Mouse (Mus musculus): ENCODE measurements around the gene Gcc1. TPM values are rescaled to one million over a fixed set of nuclear protein-coding genes. Genes with fewer than 3 reads are reported as not detected.

Gene Gcc1
- 7.2 and 9.7 TPM in 2 replicates for polyA plus RNA-seq (2014; fragmentation: Nextera tagmentation; extraction: Ambion mirVana)

GRCm38 (mm10) chr6:28428290-28428689, at the start of gene Gcc1:
Gene Gcc1 (minus strand): TSS chr6:28428390.
- no peak within 1 kb of the TSS for H3K4me2 ChIP-seq (ENCODE audit: low read length)
- 85% methylated on average over 3 of the region's 3 CpGs for WGBS
- no peaks in the 10 kb centered on the region for H3K9me3 ChIP-seq (replicated peaks; ENCODE audit: control insufficient read depth, low read length)

GRCm38 (mm10) chr6:28474839-28475238, 46.6 kb upstream of the Gcc1 start, which contains the start of gene Snd1:
Gene Snd1 (plus strand): TSS chr6:28475139.
- 86% methylated on average over 5 of the region's 5 CpGs for WGBS
- no peak within 1 kb of the TSS for H3K27ac ChIP-seq (ENCODE audit: low read depth, low read length)
- DNase-seq (ENCODE audit: low spot score) (no peak), ATAC-seq (no peak)
- H3K9ac ChIP-seq (ENCODE audit: low read length), result no peak within 1 kb of the TSS
- no peak within 1 kb of the TSS for H3K4me2 ChIP-seq (ENCODE audit: low read length)
- no peaks in the 10 kb centered on the region for H3K9me3 ChIP-seq (replicated peaks; ENCODE audit: control insufficient read depth, low read length)
- no peaks in the 10 kb centered on the region for H3K36me3 ChIP-seq (ENCODE audit: control insufficient read depth, insufficient read depth, low read length)
- H3K4me1 ChIP-seq (ENCODE audit: control insufficient read depth, insufficient read depth, low read length), result peaks cover 4% of the 10 kb centered on the region
- no peaks in the 10 kb centered on the region for H3K27me3 ChIP-seq (replicated peaks; ENCODE audit: control insufficient read depth, insufficient read depth, low read length)
- no peak within 1 kb of the TSS for H3K4me3 ChIP-seq (ENCODE audit: low read depth, low read length)

More at GRCm38 (mm10) chr6:28428290-28428689, at the start of gene Gcc1:
- peaks cover 10% of the 10 kb centered on the region for H3K4me1 ChIP-seq (ENCODE audit: control insufficient read depth, insufficient read depth, low read length)
- H3K27me3 ChIP-seq (replicated peaks; ENCODE audit: control insufficient read depth, insufficient read depth, low read length), result no peaks in the 10 kb centered on the region
- no peak within 1 kb of the TSS for H3K4me3 ChIP-seq (ENCODE audit: low read depth, low read length)
- no peak for DNase-seq (ENCODE audit: low spot score)
- H3K36me3 ChIP-seq (ENCODE audit: control insufficient read depth, insufficient read depth, low read length), result peaks cover 18% of the 10 kb centered on the region
- H3K9ac ChIP-seq (ENCODE audit: low read length), result no peak within 1 kb of the TSS
- ATAC-seq, result no peak
- no peak within 1 kb of the TSS for H3K27ac ChIP-seq (ENCODE audit: low read depth, low read length)

- peaks cover 2% of the 10 kb centered on the region for H3K4me1 ChIP-seq (ENCODE audit: control insufficient read depth, insufficient read depth, low read length)
- H3K27me3 ChIP-seq (replicated peaks; ENCODE audit: control insufficient read depth, insufficient read depth, low read length), result no peaks in the 10 kb centered on the region
- H3K27ac ChIP-seq (ENCODE audit: low read depth, low read length), result no peak overlapping the region
- DNase-seq (ENCODE audit: low spot score), result no peak
- 90% methylated on average over 4 of the region's 4 CpGs for WGBS
- no peak overlapping the region for H3K4me3 ChIP-seq (ENCODE audit: low read depth, low read length)
- H3K9ac ChIP-seq (ENCODE audit: low read length), result no peak overlapping the region
- ATAC-seq, result no peak
- H3K36me3 ChIP-seq (ENCODE audit: control insufficient read depth, insufficient read depth, low read length), result no peaks in the 10 kb centered on the region
- no peak overlapping the region for H3K4me2 ChIP-seq (ENCODE audit: low read length)
- no peaks in the 10 kb centered on the region for H3K9me3 ChIP-seq (replicated peaks; ENCODE audit: control insufficient read depth, low read length)
Observed at GRCm38 (mm10) chr6:28474211-28474610, 46.0 kb upstream of the Gcc1 start.

- H3K9me3 ChIP-seq (replicated peaks; ENCODE audit: control insufficient read depth, low read length), result no peaks in the 10 kb centered on the region
- WGBS, result 83% methylated on average over 9 of the region's 9 CpGs
- H3K4me3 ChIP-seq (ENCODE audit: low read depth, low read length), result no peak overlapping the region
- H3K36me3 ChIP-seq (ENCODE audit: control insufficient read depth, insufficient read depth, low read length), result no peaks in the 10 kb centered on the region
- H3K4me2 ChIP-seq (ENCODE audit: low read length), result no peak overlapping the region
- ATAC-seq, result no peak
- H3K27ac ChIP-seq (ENCODE audit: low read depth, low read length), result no peak overlapping the region
- no peaks in the 10 kb centered on the region for H3K4me1 ChIP-seq (ENCODE audit: control insufficient read depth, insufficient read depth, low read length)
- no peak overlapping the region for H3K9ac ChIP-seq (ENCODE audit: low read length)
- no peak for DNase-seq (ENCODE audit: low spot score)
- no peaks in the 10 kb centered on the region for H3K27me3 ChIP-seq (replicated peaks; ENCODE audit: control insufficient read depth, insufficient read depth, low read length)
Observed at GRCm38 (mm10) chr6:28471284-28472035, 43.3 kb upstream of the Gcc1 start.

DNA sequence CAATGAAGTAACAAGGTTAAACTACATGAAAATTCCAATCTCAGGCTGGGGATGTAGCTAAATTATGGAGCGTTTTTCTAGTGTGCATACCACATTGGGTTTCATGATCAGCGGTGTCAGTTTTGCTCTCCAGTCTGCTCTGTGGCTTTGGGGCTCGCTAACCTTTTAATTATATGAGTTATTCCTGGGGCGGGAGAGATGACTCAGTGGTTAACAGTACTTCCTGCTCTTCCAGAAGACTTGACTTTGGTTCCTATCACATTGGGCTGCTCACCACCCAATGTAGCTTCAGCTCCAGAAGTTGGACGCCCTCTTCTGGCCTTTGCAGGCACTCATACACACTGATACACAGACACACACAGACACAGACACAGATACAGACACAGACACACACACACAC, 42.4 kb upstream of the Gcc1 start:
- Histone ChIP-seq H3K27ac (ENCODE audit: low read depth, low read length) (no peak overlapping the region), H3K4me1 (ENCODE audit: control insufficient read depth, insufficient read depth, low read length) (no peaks in the 10 kb centered on the region), H3K9me3 (replicated peaks; ENCODE audit: control insufficient read depth, low read length) (no peaks in the 10 kb centered on the region), H3K36me3 (ENCODE audit: control insufficient read depth, insufficient read depth, low read length) (no peaks in the 10 kb centered on the region), H3K27me3 (replicated peaks; ENCODE audit: control insufficient read depth, insufficient read depth, low read length) (no peaks in the 10 kb centered on the region), H3K4me3 (ENCODE audit: low read depth, low read length) (no peak overlapping the region), H3K4me2 (ENCODE audit: low read length) (no peak overlapping the region), H3K9ac (ENCODE audit: low read length) (no peak overlapping the region)
- 84% methylated on average over 5 of the region's 5 CpGs for WGBS
- DNase-seq (ENCODE audit: low spot score) (no peak), ATAC-seq (no peak)

DNA sequence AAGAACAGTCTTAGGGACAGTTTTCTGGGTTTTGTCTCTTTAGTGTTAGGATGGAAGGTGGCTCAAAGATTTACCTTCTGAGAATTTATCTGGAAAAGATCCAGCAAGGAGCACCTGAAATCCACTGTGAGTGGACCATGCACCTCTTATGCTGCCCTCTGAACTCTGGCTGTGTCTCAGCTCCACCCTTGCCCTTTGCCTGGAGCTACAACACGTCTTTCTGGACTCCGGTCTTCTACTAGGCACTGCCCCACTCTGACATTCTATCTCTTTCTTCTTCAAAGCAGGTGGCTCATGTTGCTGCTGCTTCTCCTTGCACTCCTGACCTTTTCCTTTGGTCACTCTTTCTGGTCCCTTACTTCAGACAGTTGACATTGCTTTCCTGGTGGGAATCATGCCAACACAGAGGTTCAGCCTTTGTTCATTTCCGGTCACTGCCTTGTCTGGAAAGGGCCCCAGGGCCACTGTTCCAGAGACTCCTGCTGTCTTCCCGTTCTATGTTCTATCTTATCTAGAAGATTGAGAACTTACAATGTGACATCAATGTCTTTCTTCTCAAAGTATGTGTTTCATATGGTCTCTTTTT, 41.9 kb upstream of the Gcc1 start:
- no peak overlapping the region for H3K27ac ChIP-seq (ENCODE audit: low read depth, low read length)
- DNase-seq (ENCODE audit: low spot score), result no peak

GRCm38 (mm10) chr6:28464630-28465029, 36.4 kb upstream of the Gcc1 start:
- Histone ChIP-seq H3K27ac (ENCODE audit: low read depth, low read length) (no peak overlapping the region), H3K27me3 (replicated peaks; ENCODE audit: control insufficient read depth, insufficient read depth, low read length) (no peaks in the 10 kb centered on the region), H3K36me3 (ENCODE audit: control insufficient read depth, insufficient read depth, low read length) (no peaks in the 10 kb centered on the region), H3K4me2 (ENCODE audit: low read length) (no peak overlapping the region), H3K9ac (ENCODE audit: low read length) (no peak overlapping the region), H3K4me3 (ENCODE audit: low read depth, low read length) (no peak overlapping the region), H3K9me3 (replicated peaks; ENCODE audit: control insufficient read depth, low read length) (no peaks in the 10 kb centered on the region), H3K4me1 (ENCODE audit: control insufficient read depth, insufficient read depth, low read length) (no peaks in the 10 kb centered on the region)
- ATAC-seq (no peak), DNase-seq (ENCODE audit: low spot score) (no peak)
- WGBS, result 67% methylated on average over 6 of the region's 6 CpGs

More for the DNA sequence above, 41.9 kb upstream of the Gcc1 start:
- no peak overlapping the region for H3K4me2 ChIP-seq (ENCODE audit: low read length)
- no peak overlapping the region for H3K4me3 ChIP-seq (ENCODE audit: low read depth, low read length)
- ATAC-seq, result no peak
- H3K9ac ChIP-seq (ENCODE audit: low read length), result no peak overlapping the region
- H3K4me1 ChIP-seq (ENCODE audit: control insufficient read depth, insufficient read depth, low read length), result no peaks in the 10 kb centered on the region
- H3K36me3 ChIP-seq (ENCODE audit: control insufficient read depth, insufficient read depth, low read length), result no peaks in the 10 kb centered on the region
- no peaks in the 10 kb centered on the region for H3K9me3 ChIP-seq (replicated peaks; ENCODE audit: control insufficient read depth, low read length)
- WGBS, result 83% methylated on average over 4 of the region's 4 CpGs
- no peaks in the 10 kb centered on the region for H3K27me3 ChIP-seq (replicated peaks; ENCODE audit: control insufficient read depth, insufficient read depth, low read length)

DNA sequence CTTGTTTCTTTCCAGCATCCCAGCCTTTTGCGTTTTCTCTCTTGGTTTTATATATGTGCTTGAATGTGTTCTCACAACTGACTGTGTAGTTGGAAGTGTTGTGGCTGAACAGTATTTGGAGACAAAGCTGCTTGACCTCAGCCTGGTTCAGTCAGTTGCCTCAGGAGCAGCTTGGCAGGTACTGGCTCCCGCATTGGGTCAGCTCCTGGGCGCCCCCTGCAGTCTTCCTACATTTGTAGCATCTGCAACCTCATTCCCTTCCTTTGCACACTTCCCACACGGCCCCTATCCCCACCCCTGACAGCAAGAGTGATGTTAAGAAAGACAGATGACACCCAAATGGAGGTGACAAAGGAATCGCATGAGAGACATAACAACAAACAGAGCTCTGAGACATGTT, 32.3 kb upstream of the Gcc1 start:
- Histone ChIP-seq H3K4me3 (ENCODE audit: low read depth, low read length) (no peak overlapping the region), H3K9ac (ENCODE audit: low read length) (no peak overlapping the region), H3K9me3 (replicated peaks; ENCODE audit: control insufficient read depth, low read length) (no peaks in the 10 kb centered on the region), H3K27me3 (replicated peaks; ENCODE audit: control insufficient read depth, insufficient read depth, low read length) (no peaks in the 10 kb centered on the region), H3K27ac (ENCODE audit: low read depth, low read length) (no peak overlapping the region), H3K4me2 (ENCODE audit: low read length) (no peak overlapping the region), H3K36me3 (ENCODE audit: control insufficient read depth, insufficient read depth, low read length) (no peaks in the 10 kb centered on the region), H3K4me1 (ENCODE audit: control insufficient read depth, insufficient read depth, low read length) (no peaks in the 10 kb centered on the region)
- 13% methylated on average over 5 of the region's 5 CpGs for WGBS
- ATAC-seq (no peak), DNase-seq (ENCODE audit: low spot score) (peak; percentile 40)

DNA sequence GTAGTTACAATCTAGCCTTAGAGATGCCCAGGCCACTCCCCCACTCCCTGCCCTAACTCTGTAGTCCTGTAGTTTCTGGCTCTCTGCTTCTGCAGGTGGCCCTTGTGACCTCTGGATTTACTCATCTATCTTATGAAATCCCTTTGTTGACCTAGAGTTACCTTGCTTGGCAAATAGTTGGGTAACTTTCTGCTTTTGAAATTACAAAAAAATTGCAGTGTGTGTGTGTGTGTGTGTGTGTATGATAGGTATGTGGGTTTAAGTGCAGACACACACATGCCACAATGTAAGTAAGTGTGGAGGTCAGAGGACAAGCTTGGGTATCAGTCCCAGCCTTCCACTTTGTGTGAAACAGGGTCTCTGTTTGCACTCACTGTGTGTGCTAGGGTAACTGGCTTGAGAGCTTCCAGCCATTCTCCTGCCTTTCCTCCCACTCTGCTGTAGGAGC, 31.1 kb upstream of the Gcc1 start:
- no peak overlapping the region for H3K4me2 ChIP-seq (ENCODE audit: low read length)
- DNase-seq (ENCODE audit: low spot score) (no peak), ATAC-seq (no peak)
- no peaks in the 10 kb centered on the region for H3K9me3 ChIP-seq (replicated peaks; ENCODE audit: control insufficient read depth, low read length)
- H3K4me3 ChIP-seq (ENCODE audit: low read depth, low read length), result no peak overlapping the region
- no peaks in the 10 kb centered on the region for H3K27me3 ChIP-seq (replicated peaks; ENCODE audit: control insufficient read depth, insufficient read depth, low read length)
- no peak overlapping the region for H3K9ac ChIP-seq (ENCODE audit: low read length)
- no peak overlapping the region for H3K27ac ChIP-seq (ENCODE audit: low read depth, low read length)
- no peaks in the 10 kb centered on the region for H3K4me1 ChIP-seq (ENCODE audit: control insufficient read depth, insufficient read depth, low read length)
- no peaks in the 10 kb centered on the region for H3K36me3 ChIP-seq (ENCODE audit: control insufficient read depth, insufficient read depth, low read length)

Data from forebrain, embryonic 14.5 days (tissue).